Mouse (Mus musculus) olfactory bulb, adult 2 months (tissue): ENCODE data around the gene Rad51b. TPM values are rescaled to one million over a fixed set of nuclear protein-coding genes. Genes with fewer than 3 reads are reported as not detected.

Source experiments
- H3K27ac ChIP-seq: fragments of 200-500 bp; 2 replicates; pipeline ENCODE4 v1.5.1; 2012; ENCODE audit warnings: low read depth, low read length; ENCODE audit not compliant: insufficient read depth
- H3K4me1 ChIP-seq: fragments of 200-500 bp; 2 replicates; pipeline ENCODE4 v1.6.1; 2012; ENCODE audit warnings: low read length; ENCODE audit not compliant: control insufficient read depth, insufficient read depth
- H3K4me3 ChIP-seq: fragments of 200-500 bp; 2 replicates; pipeline ENCODE4 v1.5.1; 2012; ENCODE audit warnings: mild to moderate bottlenecking, low read depth, low read length, moderate library complexity; ENCODE audit not compliant: insufficient read depth
- CTCF ChIP-seq: fragments of 200-500 bp; IDR thresholded peaks from 2 replicates; pipeline ENCODE4 v1.5.1; 2012; ENCODE audit warnings: low read depth, mild to moderate bottlenecking, low read length, moderate library complexity; ENCODE audit not compliant: insufficient read depth
- POLR2A ChIP-seq: fragments of 200-500 bp; IDR thresholded peaks from 2 replicates; pipeline ENCODE4 v1.6.1; 2012; ENCODE audit warnings: mild to moderate bottlenecking, low read depth, low read length, moderate library complexity; ENCODE audit not compliant: insufficient read depth
- WGBS: fragments of 180-500 bp; shearing (Covaris S2); methylation state at CpG from one replicate; pipeline ENCODE4 v1.1.7; 2018; 5-methylcytosine and 5-hydroxymethylcytosine counted together
- polyA plus RNA-seq: library from polyadenylated mRNA; stranded (reverse); fragments of >200 nt; gene quantifications from 2 replicates; pipeline ENCODE4 v1.2.4, GENCODE M21; 2012; ENCODE audit warnings: low replicate concordance; ENCODE audit not compliant: missing spikeins, insufficient read depth, insufficient read length

Rad51b gene
- polyA plus RNA-seq, 1 experiment: not detected

DNA sequence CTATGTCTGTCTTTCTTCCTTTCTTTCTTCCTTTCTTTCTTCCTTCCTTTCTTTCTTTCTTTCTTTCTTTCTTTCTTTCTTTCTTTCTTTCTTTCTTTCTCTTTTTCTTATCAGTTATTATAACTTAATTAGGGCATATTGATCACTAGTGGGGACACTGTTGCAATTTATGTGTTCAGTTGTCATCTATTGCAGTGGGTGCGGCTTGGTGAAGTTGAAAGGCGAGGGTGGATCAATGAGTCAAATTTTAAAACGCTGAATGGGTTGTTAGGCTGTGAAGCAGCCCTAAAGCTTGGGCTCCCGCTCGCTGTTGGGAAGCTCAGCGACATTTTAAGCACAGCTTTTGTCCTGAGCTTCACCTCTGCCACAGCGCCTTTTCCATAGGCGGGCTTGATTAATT, 139.0 kb downstream of the Rad51b start:
- no peak overlapping the region for H3K4me3 ChIP-seq
- no peak overlapping the region for H3K27ac ChIP-seq
- H3K4me1 ChIP-seq: no peaks in the 10 kb centered on the region
- 83% methylated on average over 8 of the region's 8 CpGs for WGBS
- TF ChIP-seq CTCF (no peak), POLR2A (no peak)

GRCm38 (mm10) chr12:79436892-79437291, 139.8 kb downstream of the Rad51b start:
- TF ChIP-seq CTCF (no peak), POLR2A (no peak)
- no peak overlapping the region for H3K27ac ChIP-seq
- 82% methylated on average over 4 of the region's 4 CpGs for WGBS
- H3K4me3 ChIP-seq: no peak overlapping the region
- no peaks in the 10 kb centered on the region for H3K4me1 ChIP-seq

DNA sequence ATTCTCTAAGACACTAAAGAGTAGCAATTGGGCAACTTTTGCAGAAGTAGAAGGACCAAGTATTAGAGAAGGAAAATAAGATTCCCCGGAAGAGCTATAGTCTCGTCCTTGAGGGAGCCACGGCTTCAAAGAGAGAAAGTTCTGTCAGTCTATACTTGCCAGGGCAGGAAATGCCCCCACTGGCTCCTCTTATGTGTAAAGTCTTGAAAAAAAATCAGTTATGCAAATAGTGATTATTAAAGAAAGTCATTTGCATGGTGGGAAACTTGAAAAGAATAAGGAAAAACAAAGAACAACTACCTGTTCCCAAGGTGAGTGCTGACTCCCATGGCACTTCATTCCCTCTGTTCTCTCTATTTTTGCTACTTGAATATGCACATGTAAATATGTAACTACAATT, 140.5 kb downstream of the Rad51b start:
- TF ChIP-seq CTCF: no peak
- TF ChIP-seq POLR2A: no peak
- Histone ChIP-seq H3K4me3 (no peak overlapping the region), H3K27ac (no peak overlapping the region), H3K4me1 (no peaks in the 10 kb centered on the region)
- 87% methylated on average over 3 of the region's 3 CpGs for WGBS

- Histone ChIP-seq H3K27ac (no peak overlapping the region), H3K4me1 (no peaks in the 10 kb centered on the region), H3K4me3 (no peak overlapping the region)
- WGBS: 91% methylated on average over 6 of the region's 6 CpGs
- no peak for TF ChIP-seq CTCF
- no peak for TF ChIP-seq POLR2A
Observed at GRCm38 (mm10) chr12:79439961-79440360, 142.9 kb downstream of the Rad51b start.

GRCm38 (mm10) chr12:79441210-79442005, 144.3 kb downstream of the Rad51b start:
- no peaks in the 10 kb centered on the region for H3K4me1 ChIP-seq
- H3K4me3 ChIP-seq: no peak overlapping the region
- no peak for TF ChIP-seq POLR2A
- no peak for TF ChIP-seq CTCF
- WGBS: 86% methylated on average over 12 of the region's 12 CpGs
- no peak overlapping the region for H3K27ac ChIP-seq

DNA sequence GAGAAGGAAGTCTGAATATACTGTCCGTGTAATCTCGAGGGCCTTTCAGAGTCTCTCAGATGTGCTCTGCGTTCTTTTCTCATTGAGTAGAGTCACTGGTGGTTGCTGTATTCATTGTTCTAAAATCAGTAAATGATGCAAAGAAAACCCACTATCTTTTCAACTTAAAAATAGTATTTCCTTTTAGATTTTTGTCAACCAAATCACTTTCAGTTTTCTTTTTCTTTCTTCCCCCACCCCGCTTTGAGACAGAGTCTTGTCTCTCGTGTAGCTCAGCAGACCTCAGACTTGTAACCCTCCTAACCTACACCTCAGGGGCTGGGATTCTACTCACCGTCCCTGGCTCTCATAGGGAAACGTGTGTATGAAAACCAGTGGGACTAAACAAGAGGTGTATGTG, 145.0 kb downstream of the Rad51b start:
- WGBS: 89% methylated on average over 7 of the region's 7 CpGs

DNA sequence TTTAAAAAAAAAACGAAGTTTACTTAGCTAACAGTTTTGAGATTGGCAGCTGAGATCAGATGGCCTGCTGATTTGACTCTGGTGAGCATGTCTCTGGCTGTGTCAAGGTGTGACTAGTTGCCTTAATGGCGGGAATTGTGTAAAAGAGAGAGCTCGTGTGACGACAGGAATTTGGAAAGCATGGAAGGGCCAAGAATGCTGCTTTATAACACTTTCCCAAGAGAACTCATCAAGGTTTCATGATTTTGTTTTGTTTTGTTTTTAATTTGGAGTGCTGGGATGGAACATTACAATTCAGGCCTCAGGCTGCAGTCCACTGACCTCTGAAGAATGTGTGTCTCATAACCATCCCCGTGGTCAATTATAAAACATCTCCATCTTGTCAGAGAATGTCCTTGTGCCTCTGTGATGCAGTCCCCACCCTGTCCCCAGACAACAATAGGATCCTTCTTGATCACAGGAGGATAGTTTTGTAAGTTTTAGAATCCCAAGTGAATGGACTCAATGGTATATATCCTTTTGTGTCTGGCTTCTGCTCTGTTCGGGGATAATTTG, 145.8 kb downstream of the Rad51b start:
- Histone ChIP-seq H3K4me3 (no peak overlapping the region), H3K4me1 (no peaks in the 10 kb centered on the region), H3K27ac (no peak overlapping the region)
- no peak for TF ChIP-seq CTCF
- no peak for TF ChIP-seq POLR2A
- WGBS: 80% methylated on average over 6 of the region's 6 CpGs

More for the DNA sequence above, 145.0 kb downstream of the Rad51b start:
- no peaks in the 10 kb centered on the region for H3K4me1 ChIP-seq
- H3K27ac ChIP-seq: no peak overlapping the region
- TF ChIP-seq POLR2A (no peak), CTCF (no peak)
- H3K4me3 ChIP-seq: no peak overlapping the region

DNA sequence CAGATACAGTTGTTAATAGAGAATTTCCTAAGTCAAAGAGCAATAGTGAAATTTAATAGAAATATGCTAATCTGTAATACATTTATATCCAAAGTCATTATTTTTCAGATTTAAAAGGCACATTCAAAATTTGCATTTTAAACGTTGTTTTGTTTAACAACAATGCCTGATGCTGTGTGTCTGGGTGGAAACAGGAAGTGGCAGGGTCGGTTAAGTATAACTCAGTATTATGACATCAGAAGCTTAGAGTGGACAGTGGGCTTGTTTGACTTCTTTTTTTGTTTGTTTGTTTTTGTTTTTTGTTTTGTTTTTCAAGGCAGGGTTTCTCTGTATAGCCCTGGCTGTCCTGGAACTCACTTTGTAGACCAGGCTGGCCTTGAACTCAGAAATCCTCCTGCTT, 147.6 kb downstream of the Rad51b start:
- Histone ChIP-seq H3K4me1 (no peaks in the 10 kb centered on the region), H3K4me3 (no peak overlapping the region), H3K27ac (no peak overlapping the region)
- TF ChIP-seq CTCF (no peak), POLR2A (no peak)
- WGBS: 83% methylated on average over 2 of the region's 2 CpGs

GRCm38 (mm10) chr12:79447039-79447438, 150.0 kb downstream of the Rad51b start:
- TF ChIP-seq CTCF: no peak
- TF ChIP-seq POLR2A: no peak
- 95% methylated on average over 3 of the region's 3 CpGs for WGBS
- H3K27ac ChIP-seq: no peak overlapping the region
- no peaks in the 10 kb centered on the region for H3K4me1 ChIP-seq
- H3K4me3 ChIP-seq: no peak overlapping the region
